Mouse (Mus musculus): ENCODE data around the gene Cp.
"Not testable (repeated sequence)": the region's sequence is repeated elsewhere in the genome, so short reads cannot be mapped to it uniquely, and the experiment has no call there.

Cp gene

GRCm38 (mm10) chr3:19956885-19957284 is at the start of gene Cp:
TSS of gene Cp (plus strand) at chr3:19957054.
- DNase-seq (ENCODE audit: low spot score in 2 of 2) = no peak

DNA sequence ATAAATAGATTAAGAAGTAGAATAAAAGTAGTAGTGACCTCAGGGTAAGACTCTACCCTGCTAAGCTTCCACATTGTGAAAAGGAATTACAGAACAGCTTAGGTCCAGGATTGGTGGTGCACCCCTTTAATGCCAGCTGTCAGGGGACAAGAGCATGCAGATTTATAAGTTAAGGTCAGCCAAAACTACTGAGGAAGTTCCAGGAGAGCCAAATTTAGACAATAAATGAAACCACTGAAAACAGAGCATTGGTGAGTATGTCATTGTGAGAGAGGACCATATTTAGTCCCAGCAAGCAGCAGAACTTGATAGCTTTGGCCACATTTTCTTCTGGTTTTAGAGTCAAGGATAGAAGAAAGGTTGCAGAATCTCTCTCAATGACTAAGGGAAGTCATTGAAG is 8.3 kb upstream of the Cp start:
- DNase-seq (ENCODE audit: low spot score in 2 of 2) = no peak

- DNase-seq (ENCODE audit: low spot score in 2 of 2) = not testable (repeated sequence)
These were observed 7.5 kb upstream of the Cp start for GRCm38 (mm10) chr3:19949401-19949800.

DNA sequence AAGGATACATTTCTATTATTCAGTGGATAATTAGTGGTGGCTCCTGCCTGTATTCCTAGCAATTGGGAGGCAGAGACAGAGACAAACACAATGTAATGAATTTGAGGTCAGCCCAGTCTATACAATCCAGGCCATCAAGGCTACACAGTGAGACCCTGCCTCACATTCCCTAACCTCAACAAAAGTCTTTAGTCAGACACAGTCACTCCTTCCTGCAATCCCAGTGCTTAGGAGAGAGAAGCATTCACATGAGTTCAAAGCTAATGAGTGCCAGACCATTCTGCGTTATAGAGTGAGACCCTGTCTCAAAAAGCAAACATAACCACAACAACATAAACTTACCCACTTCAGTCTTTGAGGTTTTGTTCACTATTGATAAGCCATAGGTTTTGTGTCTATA is 3.4 kb upstream of the Cp start:
- no peak for DNase-seq (ENCODE audit: low spot score in 2 of 2)

- peak; percentile 6 to 27 for DNase-seq (ENCODE audit: low spot score in 2 of 2)
These were observed 3.0 kb upstream of the Cp start for GRCm38 (mm10) chr3:19953865-19954264.

- DNase-seq (ENCODE audit: low spot score in 2 of 2) = no peak
These were observed 1.2 kb downstream of the Cp start for GRCm38 (mm10) chr3:19958031-19958430.

GRCm38 (mm10) chr3:19958983-19959382 is 2.1 kb downstream of the Cp start:
- DNase-seq (ENCODE audit: low spot score in 2 of 2) = no peak

- DNase-seq (ENCODE audit: low spot score in 2 of 2) = no peak
These were observed 3.8 kb downstream of the Cp start for GRCm38 (mm10) chr3:19960570-19961114.

DNA sequence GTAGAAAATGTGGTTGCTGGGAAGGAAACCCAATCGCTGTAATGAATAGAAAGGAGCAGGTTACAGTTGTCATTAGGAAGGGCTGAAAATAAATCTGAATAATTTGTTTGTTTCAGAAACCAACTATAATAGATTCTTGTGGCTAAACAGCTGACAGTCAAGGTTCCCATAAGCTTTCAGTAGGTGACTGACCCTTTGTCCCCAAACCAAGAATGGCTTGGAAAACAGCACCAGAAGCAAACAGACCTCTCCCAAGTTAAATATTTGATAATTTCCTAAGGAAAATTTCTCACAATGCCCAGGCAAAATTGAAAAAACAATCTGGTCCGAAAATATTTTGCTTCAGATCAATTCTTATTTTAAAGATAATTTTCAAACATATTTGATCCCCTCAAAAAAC is 4.5 kb downstream of the Cp start:
- DNase-seq (ENCODE audit: low spot score in 2 of 2) = no peak

GRCm38 (mm10) chr3:19962769-19963513 is 6.1 kb downstream of the Cp start:
- no peak for DNase-seq (ENCODE audit: low spot score in 2 of 2)

GRCm38 (mm10) chr3:19964625-19965188 is 7.9 kb downstream of the Cp start:
- no peak for DNase-seq (ENCODE audit: low spot score in 2 of 2)

DNA sequence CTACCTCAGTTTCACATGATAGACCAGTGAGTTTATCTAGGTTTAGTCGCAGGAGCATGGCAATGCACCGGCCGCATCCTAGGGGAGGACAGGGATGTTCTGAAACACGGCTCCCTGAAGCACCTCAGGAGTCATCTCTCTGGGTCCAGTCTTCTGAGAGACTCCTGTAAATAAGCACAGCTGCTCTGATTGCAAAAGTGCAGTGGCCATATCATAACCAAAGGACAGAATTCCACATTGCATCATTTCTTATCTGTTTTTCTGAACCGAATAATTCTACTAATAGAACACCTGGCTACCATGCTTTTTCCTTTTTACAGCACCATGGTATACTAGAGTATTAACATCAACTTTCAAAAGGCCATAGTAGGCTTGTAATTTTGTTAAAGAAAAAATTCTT is 8.4 kb downstream of the Cp start:
- DNase-seq (ENCODE audit: low spot score in 2 of 2) = no peak

GRCm38 (mm10) chr3:19966072-19966471 is 9.2 kb downstream of the Cp start:
- no peak for DNase-seq (ENCODE audit: low spot score in 2 of 2)

- DNase-seq (ENCODE audit: low spot score in 2 of 2) = no peak
These were observed 21.6 kb downstream of the Cp start for GRCm38 (mm10) chr3:19978474-19978873.

GRCm38 (mm10) chr3:19981156-19981555 is 24.3 kb downstream of the Cp start:
- DNase-seq (ENCODE audit: low spot score in 2 of 2) = no peak

GRCm38 (mm10) chr3:19982846-19983245 is 26.0 kb downstream of the Cp start:
- no peak for DNase-seq (ENCODE audit: low spot score in 2 of 2)

- DNase-seq (ENCODE audit: low spot score in 2 of 2) = no peak
These were observed 29.3 kb downstream of the Cp start for GRCm38 (mm10) chr3:19986123-19986522.

- DNase-seq (ENCODE audit: low spot score in 2 of 2) = no peak
These were observed 33.2 kb downstream of the Cp start for GRCm38 (mm10) chr3:19990031-19990430.

DNA sequence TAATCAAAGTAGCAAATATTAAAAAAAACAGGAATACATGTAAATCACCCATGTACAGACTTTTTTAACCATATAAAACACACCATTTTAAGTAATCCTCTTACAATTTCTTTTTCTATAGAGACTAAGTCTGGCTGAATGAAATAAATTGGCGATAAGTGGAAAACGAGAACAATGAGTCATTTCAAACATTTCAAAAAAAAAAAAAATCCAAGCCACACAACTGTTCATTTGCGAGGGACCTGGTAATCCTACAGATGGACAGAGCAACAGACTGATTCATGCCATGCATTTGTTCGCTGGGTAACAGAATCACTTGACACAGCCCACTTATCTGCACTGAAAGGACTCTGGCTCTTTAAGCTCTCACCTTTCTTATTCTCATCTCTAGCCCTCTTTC is 35.5 kb downstream of the Cp start:
- DNase-seq (ENCODE audit: low spot score in 2 of 2) = no peak

GRCm38 (mm10) chr3:19999551-19999950 is 42.7 kb downstream of the Cp start:
- DNase-seq (ENCODE audit: low spot score in 2 of 2) = peak; percentile 23 to 45

GRCm38 (mm10) chr3:20000806-20001205 is 44.0 kb downstream of the Cp start:
- no peak for DNase-seq (ENCODE audit: low spot score in 2 of 2)

DNA sequence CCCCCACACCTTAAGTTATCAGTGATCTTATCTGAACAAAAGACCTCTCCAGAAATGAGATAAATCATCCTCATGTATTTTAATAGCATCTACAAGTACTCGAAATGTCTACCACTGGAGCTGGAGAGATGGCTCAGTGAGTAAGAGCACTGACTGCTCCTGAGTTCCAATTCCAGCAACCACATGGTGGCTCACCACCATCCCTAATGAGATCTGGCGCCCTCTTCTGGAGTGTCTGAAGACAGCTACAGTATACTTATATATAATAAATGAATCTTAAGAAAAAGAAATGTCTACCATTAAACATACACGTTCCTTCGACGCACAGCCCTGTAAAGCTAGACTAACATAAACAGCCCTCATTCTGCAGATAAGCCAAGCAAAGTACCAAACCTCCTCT is 45.9 kb downstream of the Cp start:
- DNase-seq (ENCODE audit: low spot score in 2 of 2) = no peak

DNA sequence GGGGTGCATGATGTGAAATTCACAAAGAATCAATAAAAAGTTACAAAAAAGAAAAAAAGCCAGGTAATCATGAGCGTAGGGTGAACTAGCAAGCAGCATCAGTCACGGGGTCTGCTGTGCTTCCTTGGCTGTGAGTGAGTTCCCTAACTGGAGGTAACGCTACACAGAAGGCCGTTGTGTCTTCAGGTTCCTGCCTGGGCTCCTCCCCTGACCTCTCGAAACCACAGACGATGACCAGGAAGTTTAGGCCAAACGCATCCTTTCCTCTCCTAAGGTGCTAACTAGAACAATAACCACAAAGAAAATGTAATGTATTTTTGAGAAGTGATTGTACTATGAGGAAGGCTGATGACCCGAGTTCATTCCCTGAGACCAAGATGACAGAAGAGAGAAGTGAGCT is 47.6 kb downstream of the Cp start:
- DNase-seq (ENCODE audit: low spot score in 2 of 2) = no peak

All from left cerebral cortex, adult 9 months (tissue).